Mouse (Mus musculus): ENCODE measurements at regions not wholly inside any gene's neighbourhood (a gene's known extent, or its start where the extent isn't known, plus 50 kb on each side); places are given as distances from the start of the nearest gene placed in this dataset.
"Not testable (repeated sequence)": the region's sequence is repeated elsewhere in the genome, so short reads cannot be mapped to it uniquely, and the experiment has no call there.

GRCm38 (mm10) chr2:129918141-129918790 lies 93.9 kb upstream of the Tgm3 start:
- Histone ChIP-seq H3K4me3 (ENCODE audit: low read depth, low read length) (no peak overlapping the region), H3K27ac (ENCODE audit: low read depth) (no peak overlapping the region), H3K9me3 (ENCODE audit: low read depth, low read length) (no peaks in the 10 kb centered on the region), H3K9ac (no peak overlapping the region), H3K36me3 (ENCODE audit: insufficient read depth) (no peaks in the 10 kb centered on the region), H3K4me2 (no peak overlapping the region), H3K27me3 (ENCODE audit: insufficient read depth, low read length) (no peaks in the 10 kb centered on the region), H3K4me1 (ENCODE audit: insufficient read depth) (no peaks in the 10 kb centered on the region)
- 49% methylated on average over 9 of the region's 9 CpGs for WGBS
- TF ChIP-seq CTCF (IDR thresholded peaks at IDR 0.05; ENCODE audit: low read depth) = no peak
- DNase-seq (peak; percentile 11), ATAC-seq (ENCODE audit: insufficient read depth) (no peak)

GRCm38 (mm10) chr2:129919551-129919950 lies 92.6 kb upstream of the Tgm3 start:
- ATAC-seq (ENCODE audit: insufficient read depth) = no peak
- Histone ChIP-seq H3K27ac (ENCODE audit: low read depth) (no peak overlapping the region), H3K27me3 (ENCODE audit: insufficient read depth, low read length) (no peaks in the 10 kb centered on the region), H3K4me2 (no peak overlapping the region), H3K9ac (no peak overlapping the region), H3K4me1 (ENCODE audit: insufficient read depth) (no peaks in the 10 kb centered on the region), H3K4me3 (ENCODE audit: low read depth, low read length) (no peak overlapping the region), H3K36me3 (ENCODE audit: insufficient read depth) (no peaks in the 10 kb centered on the region), H3K9me3 (ENCODE audit: low read depth, low read length) (no peaks in the 10 kb centered on the region)
- WGBS = 84% methylated on average over 4 of the region's 4 CpGs
- DNase-seq = no peak
- no peak for TF ChIP-seq CTCF (IDR thresholded peaks at IDR 0.05; ENCODE audit: low read depth)

GRCm38 (mm10) chr2:129927218-129927617 lies 84.9 kb upstream of the Tgm3 start:
- Histone ChIP-seq H3K27ac (ENCODE audit: low read depth) (no peak overlapping the region), H3K36me3 (ENCODE audit: insufficient read depth) (no peaks in the 10 kb centered on the region), H3K27me3 (ENCODE audit: insufficient read depth, low read length) (no peaks in the 10 kb centered on the region), H3K4me1 (ENCODE audit: insufficient read depth) (no peaks in the 10 kb centered on the region), H3K4me3 (ENCODE audit: low read depth, low read length) (no peak overlapping the region), H3K4me2 (no peak overlapping the region), H3K9ac (no peak overlapping the region), H3K9me3 (ENCODE audit: low read depth, low read length) (no peaks in the 10 kb centered on the region)
- WGBS = 66% methylated on average over 2 of the region's 2 CpGs
- ATAC-seq (ENCODE audit: insufficient read depth) = no peak
- TF ChIP-seq CTCF (IDR thresholded peaks at IDR 0.05; ENCODE audit: low read depth) = no peak
- no peak for DNase-seq

- no peak overlapping the region for H3K4me3 ChIP-seq (ENCODE audit: low read depth, low read length)
- no peak for ATAC-seq (ENCODE audit: insufficient read depth)
- WGBS = 90% methylated on average over 1 of the region's 1 CpGs
- no peak for TF ChIP-seq CTCF (IDR thresholded peaks at IDR 0.05; ENCODE audit: low read depth)
- H3K4me2 ChIP-seq = no peak overlapping the region
- H3K27me3 ChIP-seq (ENCODE audit: insufficient read depth, low read length) = no peaks in the 10 kb centered on the region
- H3K4me1 ChIP-seq (ENCODE audit: insufficient read depth) = no peaks in the 10 kb centered on the region
- H3K9me3 ChIP-seq (ENCODE audit: low read depth, low read length) = no peaks in the 10 kb centered on the region
- DNase-seq = no peak
- no peak overlapping the region for H3K27ac ChIP-seq (ENCODE audit: low read depth)
- H3K36me3 ChIP-seq (ENCODE audit: insufficient read depth) = no peaks in the 10 kb centered on the region
- no peak overlapping the region for H3K9ac ChIP-seq
Measured at GRCm38 (mm10) chr2:129933578-129933977, 78.6 kb upstream of the Tgm3 start.

- Histone ChIP-seq H3K4me2 (no peak overlapping the region), H3K4me1 (ENCODE audit: insufficient read depth) (no peaks in the 10 kb centered on the region), H3K27ac (ENCODE audit: low read depth) (no peak overlapping the region), H3K36me3 (ENCODE audit: insufficient read depth) (no peaks in the 10 kb centered on the region), H3K9ac (no peak overlapping the region), H3K4me3 (ENCODE audit: low read depth, low read length) (no peak overlapping the region), H3K27me3 (ENCODE audit: insufficient read depth, low read length) (no peaks in the 10 kb centered on the region), H3K9me3 (ENCODE audit: low read depth, low read length) (no peaks in the 10 kb centered on the region)
- no peak for ATAC-seq (ENCODE audit: insufficient read depth)
- no peak for TF ChIP-seq CTCF (IDR thresholded peaks at IDR 0.05; ENCODE audit: low read depth)
- WGBS = 65% methylated on average over 4 of the region's 4 CpGs
- peak; percentile 15 for DNase-seq
Measured at GRCm38 (mm10) chr2:129942824-129943223, 69.3 kb upstream of the Tgm3 start.

GRCm38 (mm10) chr2:129947847-129948553 lies 64.1 kb upstream of the Tgm3 start:
- peak overlapping the region; percentile 42 for H3K9ac ChIP-seq
- H3K4me2 ChIP-seq = peak overlapping the region; percentile 50
- no peaks in the 10 kb centered on the region for H3K9me3 ChIP-seq (ENCODE audit: low read depth, low read length)
- H3K27ac ChIP-seq (ENCODE audit: low read depth) = peak overlapping the region; percentile 16; the same call in 1 of the 2 replicates
- ATAC-seq (ENCODE audit: insufficient read depth) (peak; percentile 70), DNase-seq (peak; percentile 36)
- H3K4me3 ChIP-seq (ENCODE audit: low read depth, low read length) = peak overlapping the region; percentile 18
- no peaks in the 10 kb centered on the region for H3K36me3 ChIP-seq (ENCODE audit: insufficient read depth)
- WGBS = 23% methylated on average over 20 of the region's 20 CpGs
- no peak for TF ChIP-seq CTCF (IDR thresholded peaks at IDR 0.05; ENCODE audit: low read depth)
- no peaks in the 10 kb centered on the region for H3K4me1 ChIP-seq (ENCODE audit: insufficient read depth)
- H3K27me3 ChIP-seq (ENCODE audit: insufficient read depth, low read length) = no peaks in the 10 kb centered on the region

- not testable (repeated sequence) for DNase-seq; H3K4me2 ChIP-seq; ATAC-seq (ENCODE audit: insufficient read depth); H3K4me1 ChIP-seq (ENCODE audit: insufficient read depth); H3K27ac ChIP-seq (ENCODE audit: low read depth); H3K9me3 ChIP-seq (ENCODE audit: low read depth, low read length); H3K9ac ChIP-seq; H3K36me3 ChIP-seq (ENCODE audit: insufficient read depth); H3K4me3 ChIP-seq (ENCODE audit: low read depth, low read length); H3K27me3 ChIP-seq (ENCODE audit: insufficient read depth, low read length)
- WGBS = 73% methylated on average over 6 of the region's 6 CpGs
Measured at GRCm38 (mm10) chr2:129949786-129950185, 62.4 kb upstream of the Tgm3 start.
